Mouse (Mus musculus) ZHBTc4 (cell line): Measurements from ENCODE around the gene Smarca2.

Source experiments
- DNase-seq: peaks from one replicate; pipeline ENCODE4 v3.0.0-alpha.2; 2011; ENCODE audit warnings: low read depth, low spot score

Gene Smarca2

DNA sequence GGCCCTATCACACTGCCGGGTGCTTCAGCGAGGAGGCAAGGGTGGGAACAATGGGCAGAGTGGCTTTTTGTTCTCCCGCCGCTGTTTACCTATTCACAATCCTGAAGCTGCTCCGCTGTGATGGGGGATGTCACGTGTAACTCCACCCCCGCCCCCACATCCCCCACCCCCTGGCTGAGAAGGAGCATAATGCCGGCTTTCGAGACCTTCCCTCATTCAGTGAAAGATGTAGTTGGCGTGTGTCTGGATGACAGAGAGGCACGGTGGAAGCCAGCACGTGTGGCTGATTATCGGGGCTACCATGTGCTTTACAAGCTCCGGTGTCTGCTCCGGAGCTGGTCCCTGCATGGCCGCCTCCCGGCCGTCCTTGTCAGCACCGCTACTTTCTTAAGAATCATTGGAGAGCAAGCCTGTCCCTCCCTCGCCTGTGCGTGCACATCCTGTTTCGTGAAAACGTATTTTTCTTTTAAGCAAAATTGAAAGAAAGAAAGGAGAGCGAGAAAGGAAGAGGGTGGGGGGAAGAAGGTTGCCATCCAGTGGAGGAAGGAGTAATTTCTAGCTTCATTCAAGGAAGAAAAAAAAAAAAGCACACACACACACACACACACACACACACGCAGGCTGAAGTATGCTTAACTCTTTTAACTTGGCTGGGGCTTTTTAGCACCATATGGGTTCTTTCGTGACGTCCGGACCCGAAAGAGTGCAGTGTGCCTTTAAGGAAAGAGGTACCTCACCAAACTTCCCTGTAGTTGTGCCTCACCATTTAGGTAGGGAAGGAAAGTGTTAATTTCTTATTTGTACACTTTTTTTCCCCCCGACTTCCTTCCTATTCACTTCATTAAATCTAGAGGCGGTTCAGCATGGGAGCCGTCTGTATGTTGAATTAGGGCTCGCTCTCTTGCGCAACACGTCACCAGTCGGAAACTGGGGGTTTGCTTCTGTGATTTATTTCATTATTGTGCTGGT is 143.0 kb downstream of the Smarca2 start:
- peak; percentile 48 for DNase-seq

DNA sequence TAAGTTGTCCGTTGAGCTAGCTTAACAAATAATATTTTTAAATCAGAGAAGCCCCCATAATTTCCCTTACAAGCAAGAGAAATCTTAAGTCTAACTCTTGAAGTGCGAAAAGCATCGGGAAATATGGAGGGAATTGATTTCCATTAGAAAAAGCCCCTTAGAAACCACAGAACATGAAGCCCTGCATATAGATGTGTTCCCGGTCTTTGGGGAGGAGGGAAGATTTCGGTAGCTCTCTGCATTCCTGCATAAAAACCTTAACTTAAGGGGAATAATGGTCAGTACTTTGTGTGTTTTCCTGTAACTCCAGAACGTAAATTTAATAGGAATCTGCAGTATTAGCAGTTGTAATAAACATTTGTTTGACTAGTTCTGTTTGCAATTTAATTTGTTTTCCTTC is 143.8 kb downstream of the Smarca2 start:
- no peak for DNase-seq

DNA sequence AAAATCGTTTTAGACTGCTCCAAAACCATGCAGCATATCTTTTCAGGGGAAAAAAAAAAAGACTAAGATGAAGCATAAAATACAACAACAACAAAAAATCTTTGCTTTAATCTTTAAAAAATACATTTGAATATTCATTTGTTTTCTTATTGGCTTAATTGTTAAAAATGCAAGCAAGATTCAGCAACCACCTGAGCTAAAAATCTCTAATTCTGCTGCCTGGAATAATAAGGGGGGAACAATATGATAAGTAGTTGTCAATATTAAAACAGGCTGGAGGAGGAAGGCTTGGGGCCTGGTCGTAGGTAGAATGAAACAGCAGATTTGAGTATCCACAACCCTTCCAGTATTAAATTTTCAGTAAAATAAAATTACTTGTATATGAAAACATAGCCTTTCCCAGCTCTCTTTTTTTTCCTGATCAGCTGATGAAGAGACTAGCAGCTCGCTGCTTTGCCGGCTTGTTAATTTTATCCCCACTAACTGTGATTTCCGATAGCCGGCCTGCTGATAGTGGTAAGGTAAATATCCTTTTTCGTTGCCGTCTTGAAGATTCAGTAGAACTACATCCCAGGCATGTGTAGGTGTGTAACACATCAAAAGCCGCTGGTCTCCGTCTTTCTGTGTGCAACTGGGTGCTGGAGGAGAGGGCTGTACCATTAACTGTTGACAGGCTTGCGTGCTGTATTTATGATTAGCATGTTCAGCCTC is 144.7 kb downstream of the Smarca2 start:
- DNase-seq, result no peak

DNA sequence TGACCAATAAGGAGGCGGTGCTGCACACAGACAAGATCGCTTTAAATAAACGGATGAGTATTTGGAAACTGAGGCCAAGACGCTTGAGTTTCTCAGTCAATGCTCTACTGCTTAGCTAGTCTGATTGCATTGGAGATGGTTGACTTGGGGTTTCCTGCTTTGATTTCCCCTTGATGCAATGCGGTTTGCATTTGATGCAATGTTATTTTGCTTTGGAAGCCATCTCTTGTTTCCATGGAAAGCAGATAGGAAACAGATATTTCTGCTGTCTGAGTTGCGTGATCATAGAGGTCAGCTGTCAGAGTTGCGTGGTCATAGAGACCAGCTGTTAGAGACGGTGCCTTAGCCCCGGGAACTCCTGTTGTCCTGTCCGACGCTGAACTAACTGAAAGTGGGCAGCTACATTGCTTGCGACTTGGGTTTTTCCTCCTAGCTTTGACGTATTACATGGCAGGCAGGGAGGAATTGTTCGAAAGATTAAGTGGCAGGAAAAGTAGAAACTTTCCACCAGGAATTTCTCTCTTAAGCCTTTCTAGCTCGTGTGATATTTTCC is 147.8 kb downstream of the Smarca2 start:
- no peak for DNase-seq

DNA sequence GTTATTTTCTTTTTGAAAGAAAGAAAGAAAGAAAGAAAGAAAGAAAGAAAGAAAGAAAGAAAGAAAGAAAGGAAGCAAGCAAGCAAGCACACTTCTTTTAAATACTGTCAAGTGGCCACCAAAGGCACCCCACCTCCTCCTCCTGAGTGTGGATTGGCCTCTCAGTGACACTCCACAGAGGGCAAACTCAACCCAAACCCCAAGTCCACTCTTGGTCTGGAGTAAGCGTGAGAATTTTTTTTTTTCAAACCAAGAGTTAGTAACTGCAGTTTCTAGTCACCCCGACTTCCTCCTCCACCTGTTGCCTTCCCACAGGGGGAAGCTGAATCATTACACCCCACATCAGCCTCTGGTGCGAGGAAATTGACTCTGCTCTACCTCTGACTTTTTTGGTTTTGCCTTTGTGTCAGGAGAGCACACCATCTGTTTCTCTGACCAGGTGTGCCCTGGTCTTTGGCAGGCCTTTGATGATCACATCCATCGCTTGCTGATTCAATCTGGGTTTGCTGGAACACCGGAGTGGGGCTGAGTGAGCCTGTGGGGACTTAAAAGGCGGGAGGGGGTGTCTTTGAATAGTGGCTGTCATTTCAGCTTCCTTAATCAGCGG is 148.5 kb downstream of the Smarca2 start:
- no peak for DNase-seq

DNA sequence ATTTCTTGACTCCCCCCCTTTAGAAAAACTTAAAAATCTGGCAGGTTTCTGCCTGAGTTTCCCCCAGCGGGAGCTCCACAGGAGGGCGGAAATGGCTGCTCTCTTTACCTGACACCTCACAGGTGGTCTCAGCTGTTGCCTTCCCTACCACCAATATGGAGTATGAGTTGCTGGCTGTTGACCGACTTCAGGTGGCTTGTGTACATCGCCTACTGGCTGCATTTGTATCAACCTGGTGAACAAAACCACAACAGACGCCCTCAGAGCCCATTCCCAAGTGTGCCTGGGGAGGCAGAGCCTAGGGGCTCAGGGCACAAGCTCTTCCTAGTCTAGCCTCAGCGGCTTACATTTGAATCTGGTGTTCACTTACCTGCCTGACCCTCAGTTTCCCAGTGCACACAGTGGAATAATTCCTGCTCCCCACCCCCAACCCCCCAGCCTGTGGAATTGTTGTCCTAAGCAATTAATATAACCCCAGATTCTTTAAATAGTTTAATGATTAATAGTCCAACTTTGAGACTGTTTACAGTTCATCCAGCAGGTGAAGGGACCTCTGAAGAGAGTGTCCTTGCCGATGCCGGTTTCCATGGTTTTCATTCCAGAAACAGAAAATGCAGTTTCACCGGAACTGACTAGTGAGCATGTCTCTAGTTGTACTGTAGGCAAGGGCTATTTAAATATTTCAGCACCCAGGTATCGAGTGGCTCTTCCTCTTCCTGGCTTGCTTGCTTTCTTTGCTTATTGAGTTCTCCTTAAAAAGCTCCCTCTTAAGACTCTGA is 149.4 kb downstream of the Smarca2 start:
- no peak for DNase-seq

DNA sequence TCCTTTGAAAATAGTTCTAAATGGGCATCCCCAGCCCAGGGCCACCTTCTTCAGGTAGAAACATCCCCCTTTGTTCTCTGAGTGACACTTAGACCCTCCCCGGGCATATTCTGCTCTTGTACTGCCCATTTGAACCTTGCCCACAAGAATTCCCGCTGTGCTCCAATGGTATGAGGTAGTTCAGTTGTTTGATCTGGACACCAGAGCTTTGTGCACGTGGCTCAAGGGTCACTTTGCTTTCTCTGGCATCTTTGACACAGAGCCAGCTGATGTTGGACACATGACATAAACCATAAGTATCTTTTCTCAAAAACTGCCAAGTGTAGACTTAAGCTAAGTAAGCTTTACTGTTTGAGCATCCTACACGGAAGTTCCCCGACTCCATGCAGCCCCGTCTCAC is 151.1 kb downstream of the Smarca2 start:
- DNase-seq, result no peak

DNA sequence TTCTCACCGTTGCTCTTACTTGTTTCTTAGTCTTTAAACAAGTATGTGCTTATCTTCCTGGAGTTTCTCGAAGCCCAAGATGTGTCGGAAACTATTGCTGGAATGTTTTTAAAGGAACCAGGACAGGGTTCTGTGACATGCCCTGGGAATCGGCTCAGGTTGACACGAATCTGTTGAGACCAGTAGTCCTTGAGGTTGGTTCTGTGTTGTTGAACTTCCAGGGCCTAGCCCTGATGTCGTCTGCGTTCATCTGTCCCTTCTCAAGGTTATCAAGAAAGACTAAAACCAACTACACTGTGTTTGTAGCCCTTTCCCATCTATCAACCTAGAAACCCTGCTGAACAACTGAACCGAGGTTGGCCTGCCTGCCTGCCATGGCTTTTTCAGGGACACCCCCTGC is 151.5 kb downstream of the Smarca2 start:
- DNase-seq, result no peak

DNA sequence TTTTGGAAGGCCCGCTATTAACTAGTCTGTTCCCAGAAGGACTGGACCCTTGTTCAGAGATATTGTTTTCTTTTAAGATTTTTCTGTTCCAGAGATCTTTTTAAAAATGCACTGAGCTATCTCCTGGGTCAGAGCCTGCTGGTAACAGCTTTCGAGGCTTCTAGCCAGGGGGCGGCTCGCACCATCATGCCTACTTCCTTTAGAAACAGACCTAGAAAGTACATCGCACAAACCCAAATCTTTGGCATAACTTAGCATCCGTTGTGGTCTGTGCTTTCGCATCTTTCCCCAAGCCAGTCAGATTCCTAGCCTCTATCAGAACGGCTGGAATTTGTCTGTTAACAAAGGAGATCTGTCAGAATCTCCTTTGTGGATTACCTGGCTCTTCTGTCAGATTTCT is 153.3 kb downstream of the Smarca2 start:
- DNase-seq, result no peak

DNA sequence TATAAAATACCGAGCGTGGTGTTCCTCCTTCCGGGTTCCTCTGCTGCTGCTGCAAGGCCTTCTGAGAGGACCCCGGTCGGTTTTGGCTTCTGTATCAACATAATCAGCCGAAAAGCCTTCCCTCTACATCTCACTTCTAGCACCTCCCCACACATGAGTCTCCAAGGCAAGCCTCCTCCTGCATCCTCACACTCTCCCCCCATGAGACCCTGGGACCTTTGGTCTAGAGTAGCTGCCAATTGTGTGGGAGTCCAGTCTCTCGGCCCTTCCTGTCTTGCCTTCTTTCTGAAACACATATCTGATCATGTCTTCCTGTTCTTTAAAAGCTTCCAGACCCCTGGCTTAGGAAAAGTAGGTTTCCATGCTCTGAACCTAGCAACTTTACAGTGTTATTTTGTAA is 153.8 kb downstream of the Smarca2 start:
- DNase-seq, result no peak

DNA sequence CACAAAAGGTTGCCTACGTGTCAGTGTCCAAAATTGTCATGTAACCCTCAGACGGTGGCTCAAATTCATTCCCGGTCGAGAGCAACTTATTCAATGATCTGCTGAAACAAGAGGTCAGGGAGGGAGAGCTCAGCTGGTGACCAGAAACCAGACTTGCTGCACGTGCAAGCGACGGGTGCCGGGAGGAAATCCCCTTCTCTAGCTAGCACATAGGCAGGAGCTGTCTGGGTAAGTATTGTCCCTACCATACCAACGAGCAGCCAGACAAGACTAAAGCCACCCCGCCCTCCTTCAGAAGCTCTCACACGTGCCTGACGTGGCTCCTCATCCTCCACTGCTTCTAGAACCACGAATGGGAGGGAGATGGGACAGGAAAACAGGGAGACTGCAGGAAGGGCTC is 154.4 kb downstream of the Smarca2 start:
- no peak for DNase-seq

DNA sequence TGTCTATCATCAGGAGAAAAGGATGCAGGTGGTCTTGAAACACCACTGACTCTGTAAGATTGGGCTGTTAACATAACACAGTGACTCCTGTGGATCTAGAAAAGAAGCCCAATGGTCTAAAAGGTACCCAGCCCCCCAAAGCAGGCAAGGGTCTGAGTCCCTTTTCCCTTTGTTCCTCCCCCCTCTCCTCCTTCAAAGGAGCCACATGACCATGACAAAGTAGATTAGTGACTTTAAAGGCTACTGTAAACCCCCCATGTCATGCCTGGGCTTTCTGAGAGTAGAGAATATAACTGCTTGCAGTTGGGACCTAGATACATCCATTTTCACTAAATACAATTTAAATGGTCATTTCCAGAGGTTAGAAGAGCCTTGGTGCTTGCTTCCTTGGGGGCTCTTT is 156.4 kb downstream of the Smarca2 start:
- DNase-seq, result no peak

DNA sequence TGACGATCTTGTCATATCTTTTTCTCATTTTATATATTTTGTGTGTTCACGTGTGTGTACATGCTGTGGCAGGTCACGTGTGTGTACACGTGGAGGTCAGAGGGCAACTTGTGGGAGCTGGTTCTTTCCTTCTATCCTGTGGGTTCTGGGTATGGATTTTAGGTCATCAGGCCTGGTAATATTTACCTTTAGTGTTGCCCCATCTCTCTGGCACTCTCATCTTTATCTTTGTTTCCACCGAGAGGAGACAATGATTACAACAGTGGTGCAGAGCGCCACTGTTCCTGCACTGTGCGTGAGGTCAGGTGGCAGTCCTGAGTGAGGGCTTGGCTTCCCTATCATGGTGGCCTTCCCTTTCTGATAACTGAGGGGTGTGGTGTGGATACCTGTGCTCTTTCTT is 160.6 kb downstream of the Smarca2 start:
- no peak for DNase-seq

DNA sequence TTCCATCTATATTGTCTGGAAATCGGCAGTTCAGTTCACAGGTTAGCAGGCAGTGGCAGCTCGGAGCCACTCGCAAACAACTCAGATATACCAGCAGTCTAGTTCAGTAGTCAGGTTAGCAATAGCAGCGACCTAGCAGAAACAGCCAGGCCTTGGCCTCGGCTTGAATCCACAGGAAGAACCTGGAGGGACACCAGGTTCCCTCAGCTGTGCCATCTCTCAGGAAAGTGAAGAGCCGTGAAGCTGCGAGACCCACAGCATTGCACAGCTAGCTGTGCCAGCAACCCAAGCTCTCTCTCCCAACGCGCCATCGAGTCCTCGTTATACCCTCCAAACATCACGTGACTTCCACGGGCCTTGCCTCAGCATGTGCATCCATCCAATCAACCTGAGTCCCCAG is 162.6 kb downstream of the Smarca2 start:
- no peak for DNase-seq

DNA sequence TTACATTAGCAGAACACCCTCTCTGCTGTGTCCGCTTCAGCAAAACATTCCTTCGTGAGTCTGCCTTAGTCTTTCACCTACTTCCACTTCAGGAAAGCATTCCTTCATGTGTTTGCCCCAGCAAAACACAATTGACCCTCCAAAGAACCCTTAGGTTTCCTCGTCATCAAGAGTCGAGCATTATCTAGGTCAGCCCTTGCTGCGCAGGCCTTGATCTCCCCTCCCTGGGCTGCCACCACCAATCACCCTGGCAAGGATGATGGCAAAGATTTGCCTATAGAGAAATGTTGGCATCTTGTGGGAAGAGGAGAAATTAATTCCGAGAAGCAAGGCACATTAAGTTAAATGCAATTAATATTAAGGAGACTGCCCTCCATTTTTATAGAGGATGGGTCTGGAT is 163.1 kb downstream of the Smarca2 start:
- DNase-seq, result no peak

DNA sequence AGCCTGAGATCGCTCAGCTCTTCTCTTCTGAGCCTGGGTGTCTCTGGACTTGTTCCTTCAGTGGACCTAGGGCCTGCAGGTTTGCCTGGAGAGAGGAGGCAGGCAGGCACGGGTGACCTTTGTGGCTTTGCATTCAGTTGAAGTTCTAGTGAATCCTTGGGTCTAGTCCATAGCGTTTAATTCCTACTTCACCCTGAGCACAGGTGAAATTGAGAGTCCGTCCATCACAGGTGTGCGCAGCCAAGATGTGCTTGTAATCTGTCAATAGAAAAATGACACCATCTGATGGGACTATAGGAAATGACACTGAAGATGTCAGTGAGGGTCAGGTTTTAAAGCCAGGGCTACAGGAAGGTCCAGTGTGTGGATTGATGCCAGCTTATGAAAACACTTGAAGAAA is 164.0 kb downstream of the Smarca2 start:
- no peak for DNase-seq

DNA sequence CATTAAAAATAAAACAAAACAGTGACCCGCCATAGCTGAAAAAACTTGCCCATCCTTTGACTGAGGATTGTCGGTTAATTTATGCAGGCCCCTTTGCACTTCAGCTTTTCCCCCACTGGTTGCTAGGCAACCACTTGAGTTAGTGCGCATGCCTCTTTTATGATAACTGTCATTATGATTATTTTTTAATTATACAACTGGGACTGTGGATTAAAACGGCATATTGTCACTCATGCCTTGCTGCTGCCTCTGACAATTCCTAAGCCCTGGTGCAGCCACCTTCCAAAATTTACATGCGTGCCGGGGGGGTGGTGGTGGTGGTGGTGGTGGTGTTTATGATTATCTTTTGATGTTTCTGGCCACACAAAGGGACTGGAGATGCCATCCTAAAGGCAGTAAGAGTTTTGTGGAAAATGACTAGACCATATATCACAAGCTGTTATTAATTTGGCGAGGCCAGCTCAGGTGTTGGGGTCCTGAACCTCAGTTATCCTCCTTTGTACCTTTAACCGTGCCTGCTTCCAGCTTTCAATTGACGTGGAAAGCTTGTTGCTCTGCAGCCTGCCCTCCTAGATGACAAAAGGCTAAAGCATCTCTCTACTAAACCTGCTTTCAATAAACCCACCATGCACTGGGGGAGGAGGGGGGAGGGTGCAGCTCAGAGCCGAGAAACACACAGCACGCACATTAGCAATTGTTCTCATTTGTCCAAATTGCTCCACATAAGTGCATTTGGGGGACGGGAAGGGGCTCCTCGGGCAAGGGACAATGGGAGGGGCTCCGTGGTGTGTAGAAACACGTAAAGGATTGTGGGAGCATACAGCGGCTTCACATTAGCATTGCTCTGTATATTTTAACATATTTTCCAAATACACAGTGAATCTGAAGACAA is 165.0 kb downstream of the Smarca2 start:
- DNase-seq, result no peak

DNA sequence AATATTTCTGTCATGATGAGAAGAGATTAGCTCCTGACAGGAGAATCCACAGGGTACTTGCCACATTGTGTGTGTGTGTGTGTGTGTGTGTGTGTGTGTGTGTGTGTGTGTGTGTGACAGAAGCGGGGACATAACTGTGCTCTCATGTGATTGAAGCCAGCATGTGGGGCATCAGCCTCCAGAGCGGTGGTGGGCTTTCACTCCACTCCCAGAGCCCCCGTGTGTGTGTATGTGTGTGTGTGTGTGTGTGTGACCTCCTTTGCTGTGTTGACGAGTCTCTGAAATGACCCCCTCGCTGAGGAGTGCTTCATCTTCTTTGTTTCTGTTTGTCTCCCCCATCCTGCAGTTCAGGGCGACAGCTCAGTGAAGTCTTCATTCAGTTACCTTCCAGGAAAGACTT is 165.7 kb downstream of the Smarca2 start:
- no peak for DNase-seq

DNA sequence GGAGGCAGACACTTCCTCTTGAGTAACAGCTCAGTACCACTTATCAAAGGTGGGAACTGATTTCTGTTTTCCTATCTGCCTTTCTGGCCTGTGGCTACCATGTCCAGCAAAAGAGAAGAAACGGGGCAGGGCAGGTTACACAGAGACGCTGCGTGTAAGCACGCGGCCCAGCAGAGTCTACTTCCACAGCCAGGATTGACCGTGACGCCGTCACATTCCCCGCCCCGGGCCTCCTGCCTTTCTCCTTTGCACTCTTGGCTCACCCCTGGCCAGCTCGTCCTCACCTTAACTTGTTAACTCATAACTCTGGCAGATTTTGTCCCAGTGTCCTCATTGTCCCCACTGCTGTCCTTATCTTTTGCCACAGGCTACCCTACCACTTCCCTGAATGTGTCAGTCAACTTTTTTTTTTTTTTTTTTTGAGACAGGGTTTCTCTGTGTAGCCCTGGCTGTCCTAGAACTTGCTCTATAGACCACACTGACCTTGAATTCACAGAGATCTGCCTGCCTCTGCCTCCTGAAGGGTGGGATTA is 167.3 kb downstream of the Smarca2 start:
- DNase-seq, result no peak
